Mouse (Mus musculus): ENCODE results near the gene Adtrp.

DNA sequence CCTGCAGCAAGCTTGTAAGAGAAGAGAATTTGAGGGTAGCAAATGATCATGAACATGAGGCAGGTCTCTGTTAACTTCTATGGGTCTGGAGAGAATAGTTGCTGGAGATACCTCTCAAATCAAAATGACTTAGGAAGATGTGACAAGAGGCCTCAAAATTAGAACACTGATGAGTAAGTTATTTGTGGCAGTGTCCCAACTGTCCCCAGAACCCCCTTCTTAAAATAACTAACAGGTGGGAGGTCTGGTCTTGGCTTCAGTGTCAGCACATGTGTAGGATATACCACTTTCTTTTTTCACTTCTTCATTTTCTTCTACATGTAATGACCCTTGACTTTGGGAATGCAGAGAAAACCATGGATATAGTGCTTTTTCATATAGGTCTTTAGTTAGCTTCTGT lies 33.0 kb upstream of the Adtrp start:
- TF ChIP-seq CTCF (IDR thresholded peaks at IDR 0.05; ENCODE audit: extremely low read depth, insufficient read length, insufficient replicate concordance, low read depth, low read length) (no peak), POLR2A (IDR thresholded peaks at IDR 0.05; ENCODE audit: low read depth, low read length) (no peak)

All from small intestine, adult 2 months (tissue).